Mouse (Mus musculus): ENCODE data around the gene Trim67.

Gene Trim67

DNA sequence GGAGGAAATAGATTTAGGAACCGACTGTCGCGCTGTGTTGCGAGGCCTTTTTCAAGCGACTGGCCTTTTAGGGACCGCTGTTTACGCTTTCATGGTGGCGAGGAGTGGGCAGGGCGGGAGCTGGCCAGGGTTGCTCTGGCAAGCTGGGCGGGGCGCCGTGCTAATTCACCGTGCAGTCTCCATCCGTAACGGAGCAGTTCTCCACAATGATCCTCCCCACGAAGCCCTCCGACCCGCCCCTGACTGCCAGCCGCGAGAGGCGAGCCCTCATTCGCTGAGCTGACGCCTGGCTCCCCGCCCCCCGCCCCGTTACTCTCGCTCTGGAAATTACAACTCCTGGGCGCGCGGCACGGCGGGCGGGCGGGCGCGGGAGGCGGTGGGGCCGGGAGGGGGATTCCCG, at the start of gene Trim67:
Gene Trim67 (plus strand): TSS at position 385 of the 400 bp plus-strand sequence.
- peak in 1 of 2 experiments; percentile 7 for DNase-seq

DNA sequence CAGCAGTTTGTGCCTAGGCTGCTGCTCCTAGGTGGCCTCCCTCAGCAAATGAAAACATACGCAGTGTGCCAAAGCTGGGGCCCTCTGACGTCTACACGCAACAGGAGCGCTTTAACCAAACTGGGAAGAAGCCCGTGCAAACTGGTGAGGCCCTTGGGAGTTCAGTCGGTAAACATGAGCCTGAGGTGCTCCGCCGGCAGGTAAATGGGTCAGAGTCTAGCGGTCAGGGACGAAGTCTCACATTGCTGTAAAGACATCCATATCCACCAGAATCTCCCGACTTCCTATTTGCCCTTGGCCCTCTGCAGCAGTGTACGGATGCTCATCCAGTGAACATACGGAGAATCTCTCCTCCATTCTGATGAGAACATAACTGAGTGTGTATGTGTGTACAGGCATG, 46.2 kb upstream of the Trim67 start:
- DNase-seq, result no peak

- DNase-seq, result no peak
These were observed 41.7 kb upstream of the Trim67 start for GRCm38 (mm10) chr8:124751191-124751590.

GRCm38 (mm10) chr8:124751709-124752173, 41.2 kb upstream of the Trim67 start, which contains the start of gene Fam89a:
Gene Fam89a (minus strand): TSS chr8:124751832.
- peak; percentile 61 to 62 for DNase-seq

DNA sequence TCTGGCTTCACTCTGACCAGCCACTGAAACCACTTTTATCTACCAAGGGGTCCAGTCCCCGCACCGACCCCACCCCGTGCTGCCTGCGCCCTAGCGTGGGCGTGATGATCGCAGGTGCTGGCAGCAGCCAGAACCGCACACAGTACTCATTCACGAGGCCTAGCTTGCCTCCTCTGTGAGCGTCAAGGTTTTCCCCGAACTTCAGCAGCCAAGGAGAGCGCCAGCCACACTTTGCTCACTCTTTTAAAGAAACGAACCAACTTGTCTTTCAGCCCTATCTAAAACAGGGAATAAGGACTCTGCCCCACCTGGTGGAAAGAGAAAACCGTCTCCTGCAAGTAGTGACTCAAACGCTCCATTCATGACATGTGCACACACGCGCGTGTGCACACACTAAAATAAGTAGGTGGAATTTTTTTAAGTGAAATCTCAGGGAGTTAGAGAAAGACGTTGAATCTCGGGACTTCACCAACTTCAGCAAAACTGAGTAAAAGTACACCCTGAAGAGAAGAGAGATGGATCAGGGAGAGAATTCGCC, 40.5 kb upstream of the Trim67 start:
- DNase-seq, result no peak

DNA sequence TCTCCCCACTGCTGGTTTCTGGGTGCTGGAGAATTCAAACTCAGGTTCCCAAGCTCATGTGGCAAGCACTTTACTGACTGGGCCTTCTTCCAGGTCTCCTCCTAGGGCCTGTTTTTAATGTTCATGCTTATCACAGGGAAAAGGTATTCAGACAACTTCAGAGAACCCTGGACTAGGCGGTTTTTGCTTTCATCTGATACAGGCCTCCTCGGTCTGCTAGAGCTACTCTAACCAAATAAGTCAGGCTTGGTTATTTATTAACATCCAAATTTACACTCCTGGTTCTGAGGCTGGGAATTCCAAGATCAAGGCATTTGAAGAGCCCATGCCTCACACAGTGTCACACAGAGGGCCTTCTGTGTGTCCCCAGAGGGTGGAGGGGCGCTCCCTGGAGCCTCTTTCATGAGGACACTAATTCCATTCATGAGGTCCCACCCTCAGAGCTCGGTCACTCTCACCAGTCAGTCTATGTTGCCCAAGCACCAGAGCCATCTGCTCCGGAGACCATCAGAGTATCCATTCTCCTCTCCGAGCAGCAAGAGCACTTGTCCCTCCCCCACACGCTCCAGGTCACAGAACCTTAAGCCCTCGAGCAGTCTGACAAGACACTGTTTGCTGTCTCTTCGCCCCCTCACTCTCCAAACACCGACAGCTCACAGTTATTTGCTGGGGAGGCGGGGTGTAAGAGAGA, 38.6 kb upstream of the Trim67 start:
- no peak for DNase-seq

- no peak for DNase-seq
These were observed 38.1 kb upstream of the Trim67 start for GRCm38 (mm10) chr8:124754792-124755190.

GRCm38 (mm10) chr8:124755481-124755880, 37.4 kb upstream of the Trim67 start:
- DNase-seq, result no peak

- no peak for DNase-seq
These were observed 36.7 kb upstream of the Trim67 start for GRCm38 (mm10) chr8:124756153-124756552.

DNA sequence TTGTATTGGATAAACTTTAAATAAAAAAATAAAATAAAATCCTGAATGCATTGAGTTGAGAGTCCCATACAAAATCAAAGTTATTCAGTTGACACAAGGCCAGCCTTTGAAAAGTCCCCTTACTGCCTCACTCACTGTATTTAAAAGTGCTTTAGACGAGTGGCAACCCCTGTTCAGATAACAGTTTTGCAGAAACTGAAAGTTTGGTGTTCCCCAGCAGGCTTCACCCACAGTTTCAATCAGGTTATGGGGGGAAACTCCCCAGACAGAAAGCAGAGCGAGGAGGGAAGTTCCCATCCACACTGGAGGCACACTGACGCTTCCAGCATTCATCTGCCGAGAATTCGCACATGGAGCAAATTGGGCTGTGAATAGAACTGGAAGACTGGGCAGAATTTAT, 36.3 kb upstream of the Trim67 start:
- DNase-seq, result no peak

DNA sequence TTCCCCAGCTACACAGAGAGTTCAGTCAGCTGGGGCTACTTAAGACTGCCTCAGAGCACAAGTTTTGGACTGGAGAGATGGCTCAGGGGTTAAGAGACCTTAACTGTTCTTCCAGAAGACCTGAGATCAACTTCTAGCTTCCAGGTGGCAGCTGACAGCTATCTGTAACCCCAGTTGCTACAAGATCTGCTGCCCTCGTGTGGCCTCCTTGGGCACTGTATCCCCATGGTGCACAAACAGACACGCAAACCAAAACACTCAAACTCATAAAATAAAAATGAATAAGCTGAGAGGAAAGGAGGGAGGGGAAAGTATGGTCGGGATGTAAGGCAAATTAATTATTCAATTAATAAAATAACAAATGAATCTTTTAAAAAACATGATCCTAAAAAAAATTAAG, 34.3 kb upstream of the Trim67 start:
- no peak for DNase-seq

- no peak for DNase-seq
These were observed 29.8 kb upstream of the Trim67 start for GRCm38 (mm10) chr8:124763061-124763460.

GRCm38 (mm10) chr8:124772389-124772788, 20.5 kb upstream of the Trim67 start:
- no peak for DNase-seq

DNA sequence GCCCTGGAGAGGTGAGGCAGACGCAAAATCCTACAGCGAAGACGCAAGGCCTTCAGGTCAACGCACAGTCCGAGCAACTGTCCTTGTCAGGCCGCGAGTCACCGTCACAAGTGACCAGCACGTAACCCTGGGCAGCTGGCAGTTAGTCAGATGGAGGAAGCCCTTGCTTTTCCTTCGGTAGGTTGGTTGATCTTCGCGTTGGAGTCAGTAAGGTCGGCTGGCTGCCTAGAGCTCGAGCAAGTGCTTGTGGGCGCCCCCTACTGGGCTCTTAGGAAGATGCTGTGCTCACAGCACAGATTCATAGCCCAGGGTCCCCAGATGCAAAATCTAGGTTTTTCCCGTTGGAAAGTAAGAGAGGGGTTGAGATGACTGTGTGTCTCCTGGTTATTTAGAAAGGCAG, 17.2 kb upstream of the Trim67 start:
- DNase-seq, result peak; percentile 51 to 69

- no peak for DNase-seq
These were observed 12.7 kb upstream of the Trim67 start for GRCm38 (mm10) chr8:124780236-124780635.

- no peak for DNase-seq
These were observed 10.5 kb upstream of the Trim67 start for GRCm38 (mm10) chr8:124782431-124782830.

- no peak for DNase-seq
These were observed 9.7 kb upstream of the Trim67 start for GRCm38 (mm10) chr8:124783228-124783627.

- no peak for DNase-seq
These were observed 8.3 kb upstream of the Trim67 start for GRCm38 (mm10) chr8:124784613-124785012.

GRCm38 (mm10) chr8:124790676-124791075, 2.2 kb upstream of the Trim67 start:
- no peak for DNase-seq

GRCm38 (mm10) chr8:124791751-124792150, 1.1 kb upstream of the Trim67 start:
- no peak for DNase-seq

- no peak for DNase-seq
These were observed 706 bp upstream of the Trim67 start for GRCm38 (mm10) chr8:124792186-124792585.

GRCm38 (mm10) chr8:124793172-124793651, 320 bp downstream of the Trim67 start:
- DNase-seq, result peak; percentile 75 to 79

DNA sequence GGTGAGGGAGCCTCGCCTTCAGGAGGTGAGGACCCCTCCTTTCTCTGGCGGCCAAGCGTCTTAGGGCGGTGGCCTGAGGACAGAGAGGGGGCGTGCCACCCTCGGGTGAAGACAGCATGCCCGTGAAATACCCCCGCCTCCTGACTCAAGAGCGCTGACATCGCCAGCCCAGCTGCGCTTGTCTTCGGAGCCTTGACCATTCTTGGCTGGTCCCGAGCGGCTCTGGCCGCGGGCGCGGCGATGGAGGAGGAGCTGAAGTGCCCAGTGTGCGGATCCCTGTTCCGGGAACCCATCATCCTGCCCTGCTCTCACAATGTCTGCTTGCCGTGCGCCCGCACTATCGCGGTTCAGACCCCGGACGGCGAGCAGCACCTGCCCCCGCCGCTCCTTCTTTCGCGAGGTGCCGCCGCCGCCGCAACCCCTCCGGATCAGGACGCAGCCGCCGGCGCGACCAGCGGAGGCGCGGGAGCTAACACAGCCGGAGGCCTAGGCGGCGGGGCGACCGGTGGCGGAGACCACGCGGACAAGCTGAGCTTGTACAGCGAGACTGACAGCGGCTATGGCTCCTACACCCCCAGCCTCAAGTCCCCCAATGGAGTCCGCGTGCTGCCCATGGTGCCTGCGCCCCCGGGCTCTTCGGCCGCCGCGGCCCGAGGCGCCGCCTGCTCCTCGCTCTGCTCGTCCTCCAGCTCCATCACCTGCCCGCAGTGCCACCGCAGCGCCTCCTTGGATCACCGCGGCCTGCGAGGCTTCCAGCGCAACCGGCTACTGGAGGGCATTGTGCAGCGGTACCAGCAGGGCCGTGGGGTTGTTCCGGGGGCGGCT, 981 bp downstream of the Trim67 start:
- no peak for DNase-seq

GRCm38 (mm10) chr8:124794486-124794780, 1.5 kb downstream of the Trim67 start:
- DNase-seq, result peak; percentile 27 to 43
